In genomic region chr1:180550770-180551169, GRCm38 (mm10) we compare ENCODE assay signal across 9 mouse cellular contexts. TPM values are rescaled to one million over a fixed set of nuclear protein-coding genes. Genes with fewer than 3 reads are reported as not detected.
A peak's percentile ranks its signal among the peaks of the same experiment; 100 is the strongest.
DNase-seq lines count a peak whose midpoint lies in the region; ATAC-seq and TF ChIP-seq lines count a peak whose summit lies in the region.
"Had no signal": no experiment of that assay in that cellular context is flagged by ENCODE, and none has a peak within 500 bp of the region (broad histone marks: within the 10 kb centered on the region; RNA-seq: fewer than 3 reads in every experiment).

No protein-coding gene starts in this region.

- no peak overlapping the region for H3K27ac ChIP-seq in left cerebral cortex, adult 2 months
- no peak overlapping the region for H3K27ac ChIP-seq in forebrain, postnatal 0 days (ENCODE audit: low read depth, low read length)
- no peak overlapping the region for H3K27ac ChIP-seq in limb, embryonic 11.5 days (replicated peaks; ENCODE audit: low read depth, low read length)
- H3K27ac ChIP-seq: limb, embryonic 15.5 days had no signal

- no peak overlapping the region for H3K4me2 ChIP-seq in forebrain, postnatal 0 days (ENCODE audit: low read depth)
- H3K4me2 ChIP-seq in limb, embryonic 11.5 days (ENCODE audit: low read depth, severe bottlenecking), result no peak overlapping the region
- H3K4me2 ChIP-seq: limb, embryonic 15.5 days had no signal

- ATAC-seq in cerebellum, adult (ENCODE audit: insufficient number of reproducible peaks, low FRiP score, low TSS enrichment), result peak; percentile 87
- ATAC-seq in forebrain, postnatal 0 days, result peak; percentile 42; the same call in 1 of the 2 replicates
- ATAC-seq in limb, embryonic 11.5 days (ENCODE audit: insufficient number of reproducible peaks, low FRiP score, low TSS enrichment, low read depth), result no peak

- peak; percentile 73 for TF ChIP-seq CTCF in left cerebral cortex, adult 2 months (IDR thresholded peaks at IDR 0.05)
- TF ChIP-seq CTCF in forebrain, postnatal 0 days (IDR thresholded peaks at IDR 0.05; ENCODE audit: low read depth), result peak; percentile 77

- no peak overlapping the region for H3K4me3 ChIP-seq in left cerebral cortex, adult 2 months
- H3K4me3 ChIP-seq in forebrain, postnatal 0 days (ENCODE audit: low read depth, low read length), result no peak overlapping the region
- no peak overlapping the region for H3K4me3 ChIP-seq in limb, embryonic 11.5 days (ENCODE audit: low read depth, low read length)
- H3K4me3 ChIP-seq: limb, embryonic 15.5 days had no signal

- H3K4me1 ChIP-seq in forebrain, postnatal 0 days (ENCODE audit: insufficient read depth), result 0 out of 2 replicates have a peak, but pooled peaks cover 3% of the 10 kb centered on the region
- H3K4me1 ChIP-seq in limb, embryonic 11.5 days (ENCODE audit: control insufficient read depth, insufficient read depth, low read length), result peaks cover 16% of the 10 kb centered on the region

- no peaks in the 10 kb centered on the region for H3K27me3 ChIP-seq in forebrain, postnatal 0 days (ENCODE audit: insufficient read depth, low read length)
- H3K27me3 ChIP-seq in limb, embryonic 11.5 days (ENCODE audit: control insufficient read depth, insufficient read depth, low read length), result no peaks in the 10 kb centered on the region

- intact Hi-C loops in left cerebral cortex, adult 2 months (cut with DNase I), result loop anchor here (1.0 kb wide), 2 partner anchors 43 to 116 kb away; no protein-coding TSS in a partner anchor

- H3K9ac ChIP-seq in forebrain, postnatal 0 days, result no peak overlapping the region
- H3K9ac ChIP-seq in limb, embryonic 11.5 days (ENCODE audit: low read length), result 0 out of 2 replicates have a peak overlapping the region, but pooled peaks have one; percentile 12
- H3K9ac ChIP-seq: limb, embryonic 15.5 days had no signal

- H3K36me3 ChIP-seq in forebrain, postnatal 0 days (ENCODE audit: insufficient read depth), result no peaks in the 10 kb centered on the region
- no peaks in the 10 kb centered on the region for H3K36me3 ChIP-seq in limb, embryonic 11.5 days (ENCODE audit: control insufficient read depth, insufficient read depth, low read length)
- H3K36me3 ChIP-seq: limb, embryonic 15.5 days had no signal

- 19% methylated on average over 5 of the region's 5 CpGs for whole genome bisulfite sequencing in forebrain, postnatal 0 days
- WGBS in limb, embryonic 11.5 days, result 22% methylated on average over 5 of the region's 5 CpGs

- H3K9me3 ChIP-seq in forebrain, postnatal 0 days (ENCODE audit: low read length), result no peaks in the 10 kb centered on the region
- H3K9me3 ChIP-seq in limb, embryonic 11.5 days (ENCODE audit: control insufficient read depth, low read length), result no peaks in the 10 kb centered on the region
- H3K9me3 ChIP-seq: limb, embryonic 15.5 days had no signal

- DNase-seq in left cerebral cortex, adult 2 months (ENCODE audit: extremely low spot score in 1 of 2, low spot score in 2 of 2), result no peak
- no peak for DNase-seq in left cerebral cortex, adult 8-10 months (ENCODE audit: low spot score in 2 of 2)
- DNase-seq in forebrain, postnatal 0 days, result peak; percentile 63
- peak; percentile 53 for DNase-seq in limb, embryonic 11.5 days (ENCODE audit: low spot score)
- peak; percentile 51 for DNase-seq in retina, postnatal 7 days (ENCODE audit: low read depth, low spot score)
- DNase-seq in yolk sac, embryonic 10.5 days (ENCODE audit: low spot score), result no peak
- no peak for DNase-seq in frontal cortex, postnatal 25 days (ENCODE audit: low spot score in 2 of 2)

RNA-seq across cellular contexts. Expression of gene Parp1, which starts 18.0 kb away (rescaled TPM):
- 10 to 100 TPM; 89.0 to 90.3 TPM for total RNA-seq in left cerebral cortex, adult 2 months (2021)
- 10 to 100 TPM; 71.1 to 84.3 (median 79.6) TPM for total RNA-seq in left cerebral cortex, adult 8-10 months (2022)
- total RNA-seq in forebrain, postnatal 0 days (2014; rRNA removed), result 92.2 and 95.3 TPM in 2 replicates
- 51.6 and 57.5 TPM in 2 replicates for polyA plus RNA-seq in forebrain, postnatal 0 days (2015; fragmentation: Nextera tagmentation; extraction: Ambion mirVana)
- 192 and 213 TPM in 2 replicates for polyA plus RNA-seq in limb, embryonic 11.5 days (2014; fragmentation: Nextera tagmentation; extraction: Ambion mirVana)

Comparison
In these comparisons a context has a peak if more than half of its experiments do, and no peak if none do; other contexts are left out.
1. DNase-seq: peak in forebrain, postnatal 0 days (single experiment), limb, embryonic 11.5 days (single experiment) and retina, postnatal 7 days (single experiment); none in left cerebral cortex, adult 2 months (0 of 2), left cerebral cortex, adult 8-10 months (0 of 2), yolk sac, embryonic 10.5 days (single experiment) and frontal cortex, postnatal 25 days (0 of 2).